Mouse (Mus musculus): ENCODE results near the gene 2210407C18Rik. TPM values are rescaled to one million over a fixed set of nuclear protein-coding genes. Genes with fewer than 3 reads are reported as not detected.

2210407C18Rik gene
- polyA plus RNA-seq, 1 experiment from 2014 or later = not detected

DNA sequence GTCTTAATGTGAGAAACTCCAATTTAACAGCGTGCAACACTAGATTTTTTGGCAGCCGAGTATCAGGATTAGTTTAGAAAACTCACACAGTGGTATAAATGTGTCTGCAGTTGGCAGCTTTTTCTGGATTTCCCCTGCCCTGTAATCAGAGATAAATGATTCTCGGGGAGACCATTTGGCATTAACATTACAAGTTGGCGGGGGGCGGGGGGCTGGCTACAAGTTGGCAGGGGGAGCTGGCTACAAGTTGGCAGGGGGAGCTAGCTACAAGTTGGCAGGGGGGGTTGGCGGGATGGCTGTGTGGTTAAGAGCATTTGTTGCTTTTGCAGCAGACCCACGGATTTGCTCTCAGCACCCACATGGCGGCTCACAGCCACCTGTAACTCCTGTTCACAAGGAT, 37.2 kb downstream of the 2210407C18Rik start:
- no peaks in the 10 kb centered on the region for H3K9me3 ChIP-seq (replicated peaks; ENCODE audit: control insufficient read depth, low read length)
- no peak overlapping the region for H3K9ac ChIP-seq (ENCODE audit: low read length)
- no peak overlapping the region for H3K27ac ChIP-seq (ENCODE audit: low read length)
- WGBS = 62% methylated on average over 8 of the region's 8 CpGs
- H3K4me1 ChIP-seq (ENCODE audit: control insufficient read depth, insufficient read depth, low read length) = no peaks in the 10 kb centered on the region
- no peaks in the 10 kb centered on the region for H3K27me3 ChIP-seq (ENCODE audit: control insufficient read depth, insufficient read depth, low read length)
- H3K4me3 ChIP-seq (ENCODE audit: low read length) = no peak overlapping the region
- no peak overlapping the region for H3K4me2 ChIP-seq (ENCODE audit: low read depth, low read length)
- H3K36me3 ChIP-seq (ENCODE audit: control insufficient read depth, insufficient read depth) = no peaks in the 10 kb centered on the region
- no peak for ATAC-seq (replicated peaks; ENCODE audit: extremely low read depth, insufficient read depth, low FRiP score)

DNA sequence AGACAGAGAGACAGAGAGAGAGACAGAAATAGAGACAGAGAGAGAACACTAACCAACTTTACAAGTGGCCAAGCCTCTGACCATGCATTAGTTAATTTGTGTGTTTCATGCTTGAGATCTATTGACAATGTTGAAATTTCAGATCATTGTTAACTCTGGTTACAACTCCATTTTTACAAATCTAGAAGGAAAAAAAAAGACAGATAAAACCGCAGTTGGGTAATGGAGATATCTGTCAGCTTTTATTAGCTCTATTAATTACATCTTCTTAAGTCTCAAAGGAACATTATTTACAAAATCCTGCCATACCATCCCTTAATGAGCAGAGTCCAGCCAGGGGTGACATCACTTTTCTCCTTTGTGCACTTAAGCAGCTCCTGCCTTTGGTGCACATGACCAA, 38.4 kb downstream of the 2210407C18Rik start, which contains the start of gene Olfr325:
Gene Olfr325, plus strand, starts transcription at position 301 of the 400 bp plus-strand sequence.
- no peaks in the 10 kb centered on the region for H3K27me3 ChIP-seq (ENCODE audit: control insufficient read depth, insufficient read depth, low read length)
- no peaks in the 10 kb centered on the region for H3K36me3 ChIP-seq (ENCODE audit: control insufficient read depth, insufficient read depth)
- no peaks in the 10 kb centered on the region for H3K9me3 ChIP-seq (replicated peaks; ENCODE audit: control insufficient read depth, low read length)
- no peak within 1 kb of the TSS for H3K9ac ChIP-seq (ENCODE audit: low read length)
- H3K4me2 ChIP-seq (ENCODE audit: low read depth, low read length) = no peak within 1 kb of the TSS
- ATAC-seq (replicated peaks; ENCODE audit: extremely low read depth, insufficient read depth, low FRiP score) = no peak
- 68% methylated on average over 1 of the region's 1 CpGs for WGBS
- H3K4me3 ChIP-seq (ENCODE audit: low read length) = no peak within 1 kb of the TSS
- no peaks in the 10 kb centered on the region for H3K4me1 ChIP-seq (ENCODE audit: control insufficient read depth, insufficient read depth, low read length)
- no peak within 1 kb of the TSS for H3K27ac ChIP-seq (ENCODE audit: low read length)

DNA sequence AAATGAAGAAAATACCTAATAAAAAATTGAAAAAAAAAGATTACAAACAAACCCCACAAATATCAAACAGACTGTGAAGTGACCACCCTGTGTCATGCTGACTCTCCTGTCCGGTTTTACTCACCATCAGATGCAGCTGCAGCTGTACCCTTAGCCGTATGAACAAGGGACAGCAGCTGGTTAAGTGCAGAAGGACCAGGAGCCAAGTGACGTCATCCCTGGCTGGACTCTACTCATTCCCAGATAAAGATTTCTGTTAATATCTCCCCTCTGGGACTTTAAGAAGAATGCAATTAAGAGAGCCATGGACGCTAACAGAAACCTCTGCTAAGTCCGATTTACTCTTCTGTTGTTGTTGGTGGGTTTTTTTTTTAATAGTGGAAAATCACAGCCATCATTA, 45.5 kb downstream of the 2210407C18Rik start, which contains the start of gene Olfr224:
Gene Olfr224, minus strand, starts transcription at position 149 of the 400 bp plus-strand sequence.
- no peak for ATAC-seq (replicated peaks; ENCODE audit: extremely low read depth, insufficient read depth, low FRiP score)
- Histone ChIP-seq H3K9me3 (replicated peaks; ENCODE audit: control insufficient read depth, low read length) (no peaks in the 10 kb centered on the region), H3K27ac (ENCODE audit: low read length) (no peak within 1 kb of the TSS), H3K4me1 (ENCODE audit: control insufficient read depth, insufficient read depth, low read length) (no peaks in the 10 kb centered on the region), H3K9ac (ENCODE audit: low read length) (no peak within 1 kb of the TSS), H3K4me2 (ENCODE audit: low read depth, low read length) (no peak within 1 kb of the TSS), H3K27me3 (ENCODE audit: control insufficient read depth, insufficient read depth, low read length) (no peaks in the 10 kb centered on the region), H3K36me3 (ENCODE audit: control insufficient read depth, insufficient read depth) (no peaks in the 10 kb centered on the region), H3K4me3 (ENCODE audit: low read length) (no peak within 1 kb of the TSS)
- WGBS = 49% methylated on average over 5 of the region's 5 CpGs

Other genes starting within 250 kb of the 2210407C18Rik start
- gene Lypd8, start 237.0 kb downstream of the 2210407C18Rik start, polyA plus RNA-seq (2015; fragmentation: Nextera tagmentation; extraction: Ambion mirVana) = 1.4 TPM in 1 of 2 replicates, not detected in the other
- gene 1810065E05Rik, start 195.0 kb downstream of the 2210407C18Rik start, polyA plus RNA-seq (2015; fragmentation: Nextera tagmentation; extraction: Ambion mirVana) = not detected in 2 replicates
- gene Gm12253, start 183.5 kb downstream of the 2210407C18Rik start, polyA plus RNA-seq (2015; fragmentation: Nextera tagmentation; extraction: Ambion mirVana) = not detected in 2 replicates
- gene Lypd9, start 163.2 kb downstream of the 2210407C18Rik start, polyA plus RNA-seq (2015; fragmentation: Nextera tagmentation; extraction: Ambion mirVana) = not detected in 2 replicates
- gene Olfr30, start 153.8 kb downstream of the 2210407C18Rik start, polyA plus RNA-seq (2015; fragmentation: Nextera tagmentation; extraction: Ambion mirVana) = not detected in 2 replicates
- gene Olfr332, start 123.5 kb downstream of the 2210407C18Rik start, polyA plus RNA-seq (2015; fragmentation: Nextera tagmentation; extraction: Ambion mirVana) = not detected in 2 replicates
- gene Olfr331, start 113.5 kb downstream of the 2210407C18Rik start, polyA plus RNA-seq (2015; fragmentation: Nextera tagmentation; extraction: Ambion mirVana) = not detected in 2 replicates
- not detected in 2 replicates for gene Olfr330, start 81.2 kb downstream of the 2210407C18Rik start, polyA plus RNA-seq (2015; fragmentation: Nextera tagmentation; extraction: Ambion mirVana)
- not detected in 2 replicates for gene Olfr329-ps, start 69.7 kb downstream of the 2210407C18Rik start, polyA plus RNA-seq (2015; fragmentation: Nextera tagmentation; extraction: Ambion mirVana)
- gene Olfr328, start 60.4 kb downstream of the 2210407C18Rik start, polyA plus RNA-seq (2015; fragmentation: Nextera tagmentation; extraction: Ambion mirVana) = not detected in 2 replicates
- gene Olfr224, start 45.5 kb downstream of the 2210407C18Rik start, polyA plus RNA-seq (2015; fragmentation: Nextera tagmentation; extraction: Ambion mirVana) = 0.07 and 0.11 TPM in 2 replicates
- gene Olfr325, start 38.3 kb downstream of the 2210407C18Rik start, polyA plus RNA-seq (2015; fragmentation: Nextera tagmentation; extraction: Ambion mirVana) = not detected in 2 replicates
- not detected in 2 replicates for gene Olfr324, start 21.0 kb downstream of the 2210407C18Rik start, polyA plus RNA-seq (2015; fragmentation: Nextera tagmentation; extraction: Ambion mirVana)
- gene Olfr323, start 14.4 kb upstream of the 2210407C18Rik start, polyA plus RNA-seq (2015; fragmentation: Nextera tagmentation; extraction: Ambion mirVana) = not detected in 2 replicates
- 0.07 TPM in 1 of 2 replicates, not detected in the other for gene Trim58, start 24.4 kb upstream of the 2210407C18Rik start, polyA plus RNA-seq (2015; fragmentation: Nextera tagmentation; extraction: Ambion mirVana)
- gene Olfr322, start 42.7 kb upstream of the 2210407C18Rik start, polyA plus RNA-seq (2015; fragmentation: Nextera tagmentation; extraction: Ambion mirVana) = not detected in 2 replicates
- gene Olfr320, start 65.0 kb upstream of the 2210407C18Rik start, polyA plus RNA-seq (2015; fragmentation: Nextera tagmentation; extraction: Ambion mirVana) = not detected in 2 replicates
- gene Olfr319, start 83.1 kb upstream of the 2210407C18Rik start, polyA plus RNA-seq (2015; fragmentation: Nextera tagmentation; extraction: Ambion mirVana) = not detected in 2 replicates
- not detected in 2 replicates for gene Olfr318, start 107.9 kb upstream of the 2210407C18Rik start, polyA plus RNA-seq (2015; fragmentation: Nextera tagmentation; extraction: Ambion mirVana)
- not detected in 2 replicates for gene Olfr317, start 123.1 kb upstream of the 2210407C18Rik start, polyA plus RNA-seq (2015; fragmentation: Nextera tagmentation; extraction: Ambion mirVana)
- not detected in 2 replicates for gene Olfr316, start 136.7 kb upstream of the 2210407C18Rik start, polyA plus RNA-seq (2015; fragmentation: Nextera tagmentation; extraction: Ambion mirVana)
- gene Olfr315, start 157.1 kb upstream of the 2210407C18Rik start, polyA plus RNA-seq (2015; fragmentation: Nextera tagmentation; extraction: Ambion mirVana) = not detected in 2 replicates
- 0.11 TPM in 1 of 2 replicates, not detected in the other for gene Olfr314, start 166.9 kb upstream of the 2210407C18Rik start, polyA plus RNA-seq (2015; fragmentation: Nextera tagmentation; extraction: Ambion mirVana)
- gene Fam183b, start 185.9 kb upstream of the 2210407C18Rik start, polyA plus RNA-seq (2015; fragmentation: Nextera tagmentation; extraction: Ambion mirVana) = 1.5 and 2.5 TPM in 2 replicates
- 0.09 and 0.12 TPM in 2 replicates for gene Olfr313, start 198.9 kb upstream of the 2210407C18Rik start, polyA plus RNA-seq (2015; fragmentation: Nextera tagmentation; extraction: Ambion mirVana)
- 0.25 TPM in 1 of 2 replicates, not detected in the other for gene Olfr312, start 213.2 kb upstream of the 2210407C18Rik start, polyA plus RNA-seq (2015; fragmentation: Nextera tagmentation; extraction: Ambion mirVana)
- 0.15 and 0.22 TPM in 2 replicates for gene Olfr311, start 223.2 kb upstream of the 2210407C18Rik start, polyA plus RNA-seq (2015; fragmentation: Nextera tagmentation; extraction: Ambion mirVana)
- 4.3 and 5.1 TPM in 2 replicates for gene Gm12258, start 231.1 kb upstream of the 2210407C18Rik start, polyA plus RNA-seq (2015; fragmentation: Nextera tagmentation; extraction: Ambion mirVana)

All from heart, embryonic 16.5 days (tissue).